Mouse (Mus musculus) liver, postnatal 0 days (tissue): ENCODE results near the gene Adamts7. TPM values are rescaled to one million over a fixed set of nuclear protein-coding genes. Genes with fewer than 3 reads are reported as not detected.

ENCODE experiments used
- ATAC-seq: fragments of 200-750 bp; cut with Nextera tagmentation; 2 replicates; pipeline ENCODE4 v1.8.0; 2017; ENCODE audit warnings: mild to moderate bottlenecking, moderate library complexity
- DNase-seq: peaks from one replicate; pipeline ENCODE4 v3.0.0-alpha.2; 2016
- H3K27ac ChIP-seq: fragments of 300-500 bp; sonication (generic); 2 replicates; pipeline ENCODE4 v1.5.1; 2014; ENCODE audit warnings: antibody characterized with exemption, moderate library complexity, mild to moderate bottlenecking, low read depth
- H3K27me3 ChIP-seq: fragments of 300-500 bp; sonication (generic); 2 replicates; pipeline ENCODE4 v1.6.1; 2014; ENCODE audit warnings: low read length, control low read depth, mixed read lengths; ENCODE audit not compliant: insufficient read depth
- H3K36me3 ChIP-seq: fragments of 300-500 bp; sonication (generic); replicated peaks from 2 replicates; pipeline ENCODE4 v1.6.1; 2014; ENCODE audit warnings: mild to moderate bottlenecking, control low read depth, low read length, moderate library complexity, mixed read lengths; ENCODE audit not compliant: insufficient read depth
- H3K4me1 ChIP-seq: fragments of 300-500 bp; sonication (generic); 2 replicates; pipeline ENCODE4 v1.6.1; 2014; ENCODE audit warnings: antibody characterized with exemption, mild to moderate bottlenecking, control low read depth; ENCODE audit not compliant: insufficient read depth
- H3K4me2 ChIP-seq: fragments of 300-500 bp; sonication (generic); 2 replicates; pipeline ENCODE4 v1.6.1; 2014; ENCODE audit warnings: low read depth, mild to moderate bottlenecking, low read length, moderate library complexity, mixed read lengths
- H3K4me3 ChIP-seq: fragments of 300-500 bp; sonication (generic); 2 replicates; pipeline ENCODE4 v1.5.1; 2014; ENCODE audit warnings: low read depth, low read length
- H3K9ac ChIP-seq: fragments of 300-500 bp; sonication (generic); replicated peaks from 2 replicates; pipeline ENCODE4 v1.6.1; 2014; ENCODE audit warnings: mild to moderate bottlenecking, moderate library complexity
- H3K9me3 ChIP-seq: fragments of 300-500 bp; sonication (generic); 2 replicates; pipeline ENCODE4 v1.6.1; 2016; ENCODE audit warnings: mild to moderate bottlenecking, control low read depth, low read length, mixed read lengths
- CTCF ChIP-seq: sonication (generic); IDR thresholded peaks from 2 replicates; pipeline ENCODE4 v1.5.1; 2016; ENCODE audit warnings: antibody characterized with exemption, low read depth
- EP300 ChIP-seq: IDR thresholded peaks from 2 replicates; pipeline ENCODE4 v1.6.1; 2016; ENCODE audit warnings: antibody characterized with exemption, low read depth, mild to moderate bottlenecking
- WGBS: fragments of 180-500 bp; shearing (Covaris S2); extraction: QIAGEN DNeasy Blood & Tissue Kit; methylation state at CpG from one replicate; pipeline ENCODE4 v1.1.7; 2014; ENCODE audit not compliant: insufficient replicate concordance; 5-methylcytosine and 5-hydroxymethylcytosine counted together
- polyA plus RNA-seq: library from polyadenylated mRNA; unstranded; fragments of >200 nt; fragmentation: Nextera tagmentation; extraction: Ambion mirVana; gene quantifications from 2 replicates; pipeline ENCODE4 v1.2.1, GENCODE M21; 2015

The Adamts7 gene
- polyA plus RNA-seq, 1 experiment from 2014 or later: 2.0 TPM

DNA sequence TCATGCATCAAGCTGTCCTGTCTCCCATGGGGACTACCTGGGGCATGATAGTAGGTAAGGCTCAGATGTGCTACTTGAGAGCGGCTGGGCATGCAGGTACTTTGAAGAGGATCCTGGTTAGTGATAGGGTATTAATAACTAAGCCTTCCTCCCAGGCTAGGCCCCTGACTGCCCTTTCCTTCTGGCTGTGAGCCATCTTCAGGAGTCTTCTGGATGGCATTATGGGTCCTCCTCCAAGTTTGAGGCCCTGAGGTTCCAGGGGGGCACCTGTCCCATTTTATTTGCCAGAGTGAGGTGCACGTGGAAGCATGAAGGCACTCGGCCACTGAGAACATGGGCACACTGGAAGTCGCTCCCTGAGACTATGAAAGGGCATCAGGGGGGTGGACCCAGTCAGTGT is 37.6 kb downstream of the Adamts7 start:
- Histone ChIP-seq H3K27ac (no peak overlapping the region), H3K4me2 (no peak overlapping the region), H3K36me3 (peaks cover 34% of the 10 kb centered on the region), H3K4me1 (peaks cover 5% of the 10 kb centered on the region), H3K4me3 (no peak overlapping the region), H3K27me3 (no peaks in the 10 kb centered on the region), H3K9ac (no peak overlapping the region), H3K9me3 (no peaks in the 10 kb centered on the region)
- DNase-seq: no peak
- TF ChIP-seq CTCF (no peak), EP300 (no peak)
- ATAC-seq: no peak
- 83% methylated on average over 4 of the region's 4 CpGs for WGBS

DNA sequence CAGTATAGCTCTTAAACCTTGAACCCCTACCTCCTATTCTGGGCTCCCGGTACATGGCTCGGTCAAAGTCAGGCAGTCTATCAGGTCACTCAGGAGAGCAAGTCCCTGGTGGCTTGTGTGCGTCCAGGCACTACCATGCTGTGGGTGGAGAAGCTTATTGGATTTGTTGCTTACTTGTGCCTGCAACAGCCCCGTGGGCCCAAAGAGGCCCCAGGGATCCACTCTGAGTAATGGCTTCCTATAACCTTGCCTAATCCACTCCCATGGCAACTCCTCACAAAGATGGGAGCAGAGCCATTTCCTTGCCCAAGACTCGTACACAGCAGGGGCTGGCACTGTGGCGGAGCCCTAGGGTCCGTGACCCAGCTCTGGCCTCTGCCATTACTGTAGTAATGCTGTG is 38.2 kb downstream of the Adamts7 start:
- no peak for ATAC-seq
- Histone ChIP-seq H3K9me3 (no peaks in the 10 kb centered on the region), H3K27ac (no peak overlapping the region), H3K36me3 (peaks cover 37% of the 10 kb centered on the region), H3K4me1 (peaks cover 5% of the 10 kb centered on the region), H3K27me3 (no peaks in the 10 kb centered on the region), H3K4me2 (no peak overlapping the region), H3K4me3 (no peak overlapping the region), H3K9ac (no peak overlapping the region)
- WGBS: 83% methylated on average over 7 of the region's 7 CpGs
- DNase-seq: no peak
- TF ChIP-seq EP300 (no peak), CTCF (no peak)

DNA sequence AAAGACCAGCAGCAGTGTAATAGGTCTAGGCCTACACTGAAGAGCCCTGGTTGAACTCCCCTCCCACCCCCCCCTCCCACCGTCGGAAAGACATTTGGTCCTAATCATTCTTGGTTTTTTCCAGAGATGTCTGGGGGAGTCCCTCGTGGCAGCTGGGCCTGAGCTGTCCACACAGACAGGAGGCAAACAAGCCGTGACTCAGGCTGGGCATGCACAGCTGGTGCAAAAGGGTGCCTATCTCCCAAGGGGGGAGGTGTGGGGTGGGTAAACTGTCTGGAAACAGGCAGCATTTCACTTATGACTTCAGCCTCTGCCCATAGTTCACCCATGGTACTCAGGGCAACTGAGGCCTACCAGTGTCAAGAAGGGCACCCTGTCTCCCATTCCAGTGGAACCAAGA is 38.7 kb downstream of the Adamts7 start:
- Histone ChIP-seq H3K4me3 (no peak overlapping the region), H3K4me1 (peaks cover 5% of the 10 kb centered on the region), H3K27ac (no peak overlapping the region), H3K27me3 (no peaks in the 10 kb centered on the region), H3K36me3 (peaks cover 41% of the 10 kb centered on the region), H3K9me3 (no peaks in the 10 kb centered on the region), H3K4me2 (no peak overlapping the region), H3K9ac (no peak overlapping the region)
- DNase-seq (no peak), ATAC-seq (no peak)
- TF ChIP-seq CTCF: no peak
- TF ChIP-seq EP300: no peak
- 64% methylated on average over 4 of the region's 4 CpGs for WGBS

DNA sequence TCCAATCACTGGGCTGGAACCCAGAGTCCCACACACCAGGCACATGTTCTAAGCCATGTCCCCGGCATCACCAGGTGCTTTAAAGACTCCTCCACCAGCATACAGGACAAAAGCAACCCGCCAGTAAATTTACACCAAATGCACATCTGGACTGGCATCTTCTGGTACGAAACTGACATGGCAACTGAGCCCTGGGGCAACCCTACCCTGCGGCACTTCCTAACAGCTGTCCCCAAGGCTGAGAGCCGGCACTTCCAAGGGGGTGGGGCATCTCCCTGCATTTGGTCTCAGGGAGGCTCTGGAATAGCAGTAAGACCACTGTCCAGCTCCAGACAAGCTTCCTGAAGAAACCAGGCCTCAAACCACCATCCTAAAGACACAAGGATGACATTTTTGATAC is 40.4 kb downstream of the Adamts7 start:
- TF ChIP-seq EP300 (no peak), CTCF (no peak)
- Histone ChIP-seq H3K4me3 (no peak overlapping the region), H3K9me3 (no peaks in the 10 kb centered on the region), H3K4me1 (peaks cover 1% of the 10 kb centered on the region; the same call in 1 of the 2 replicates), H3K27me3 (no peaks in the 10 kb centered on the region), H3K36me3 (peaks cover 57% of the 10 kb centered on the region), H3K9ac (no peak overlapping the region), H3K4me2 (no peak overlapping the region), H3K27ac (no peak overlapping the region)
- DNase-seq: no peak
- WGBS: 85% methylated on average over 5 of the region's 5 CpGs
- no peak for ATAC-seq

DNA sequence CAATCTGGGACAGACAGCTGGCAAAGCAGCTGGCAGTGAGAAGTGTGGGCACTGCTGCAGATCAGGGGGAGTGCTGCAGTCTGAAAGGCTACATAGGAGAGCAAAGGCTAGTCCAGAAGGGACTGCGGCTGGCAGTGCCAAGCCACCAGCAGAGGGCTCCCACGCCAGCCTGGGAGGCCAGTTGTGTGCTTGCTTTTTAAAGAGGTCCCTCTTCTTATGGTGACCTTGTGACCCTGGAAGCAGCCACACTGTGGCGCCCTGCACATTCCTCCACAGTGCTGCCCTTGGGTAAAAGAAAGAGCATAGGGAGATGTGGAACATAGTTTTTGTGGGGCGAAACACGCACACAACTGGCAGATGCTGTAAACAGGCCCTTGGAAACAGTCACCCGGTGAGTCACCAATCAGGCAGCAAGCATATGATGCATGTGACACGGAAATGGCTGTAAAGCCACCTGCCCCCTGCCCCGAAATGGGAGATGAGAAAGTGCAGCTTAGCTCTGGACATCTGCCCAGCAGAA is 41.6 kb downstream of the Adamts7 start:
- no peaks in the 10 kb centered on the region for H3K9me3 ChIP-seq
- TF ChIP-seq EP300: no peak
- peak; percentile 59 for TF ChIP-seq CTCF
- no peak overlapping the region for H3K27ac ChIP-seq
- H3K27me3 ChIP-seq: no peaks in the 10 kb centered on the region
- H3K4me2 ChIP-seq: no peak overlapping the region
- 82% methylated on average over 8 of the region's 8 CpGs for WGBS
- no peak for DNase-seq
- no peak for ATAC-seq
- H3K4me1 ChIP-seq: no peaks in the 10 kb centered on the region
- H3K9ac ChIP-seq: no peak overlapping the region
- no peak overlapping the region for H3K4me3 ChIP-seq
- peaks cover 61% of the 10 kb centered on the region for H3K36me3 ChIP-seq

DNA sequence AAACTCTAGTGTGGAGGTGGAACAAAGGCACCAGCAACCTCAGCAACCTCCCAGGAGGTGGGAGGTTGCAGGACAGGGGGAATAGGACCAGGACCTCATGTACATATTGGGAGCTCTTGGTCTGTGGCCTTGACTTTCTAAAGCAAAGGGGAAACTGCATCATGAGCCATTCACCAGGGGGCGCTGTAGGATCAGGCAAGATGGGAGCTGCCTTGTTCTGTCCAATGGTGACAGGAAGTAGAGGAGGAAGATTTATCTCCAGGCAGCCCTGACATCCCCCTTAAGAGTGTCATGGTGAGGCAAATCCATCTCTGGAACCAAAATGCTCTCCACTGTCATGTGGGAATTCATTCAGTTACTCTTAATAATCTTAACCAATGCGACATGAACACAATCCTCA is 43.6 kb downstream of the Adamts7 start:
- Histone ChIP-seq H3K27me3 (no peaks in the 10 kb centered on the region), H3K27ac (no peak overlapping the region), H3K4me2 (no peak overlapping the region), H3K9me3 (no peaks in the 10 kb centered on the region), H3K4me1 (no peaks in the 10 kb centered on the region), H3K4me3 (no peak overlapping the region), H3K36me3 (peaks cover 79% of the 10 kb centered on the region), H3K9ac (no peak overlapping the region)
- DNase-seq: peak; percentile 89
- ATAC-seq: peak; percentile 60
- no peak for TF ChIP-seq EP300
- TF ChIP-seq CTCF: peak; percentile 97
- 46% methylated on average over 2 of the region's 2 CpGs for WGBS

DNA sequence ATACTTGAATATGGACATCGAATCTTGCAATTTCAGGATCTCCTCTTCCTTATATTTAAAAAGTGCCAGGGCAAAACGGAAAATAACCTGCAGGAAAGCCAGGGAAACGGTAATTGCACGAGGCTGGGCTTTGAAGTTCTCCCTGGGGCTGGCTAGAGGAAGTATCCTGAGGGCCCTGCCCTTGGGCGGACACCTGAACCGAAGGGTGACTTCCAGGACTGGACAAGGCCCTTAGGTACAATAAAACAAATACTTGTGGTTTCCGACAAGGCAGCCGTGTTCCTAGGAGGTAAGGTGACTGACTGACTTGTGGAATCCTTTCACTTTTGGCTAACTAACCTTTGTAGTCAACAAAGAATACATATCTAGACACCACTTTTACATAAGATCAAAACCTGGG is 44.9 kb downstream of the Adamts7 start:
- Histone ChIP-seq H3K4me2 (no peak overlapping the region), H3K27me3 (no peaks in the 10 kb centered on the region), H3K4me1 (no peaks in the 10 kb centered on the region), H3K27ac (no peak overlapping the region), H3K4me3 (no peak overlapping the region), H3K9me3 (no peaks in the 10 kb centered on the region), H3K36me3 (peaks cover 74% of the 10 kb centered on the region), H3K9ac (no peak overlapping the region)
- DNase-seq: no peak
- no peak for TF ChIP-seq EP300
- no peak for TF ChIP-seq CTCF
- no peak for ATAC-seq
- 82% methylated on average over 8 of the region's 8 CpGs for WGBS
